Mouse (Mus musculus): ENCODE data around the gene Ube2q2. TPM values are rescaled to one million over a fixed set of nuclear protein-coding genes. Genes with fewer than 3 reads are reported as not detected.
A peak's percentile ranks its signal among the peaks of the same experiment; 100 is the strongest.
"Not testable (repeated sequence)": the region's sequence is repeated elsewhere in the genome, so short reads cannot be mapped to it uniquely, and the experiment has no call there.

Gene Ube2q2
- polyA plus RNA-seq, 1 experiment from 2014 or later, result 24.5 TPM

DNA sequence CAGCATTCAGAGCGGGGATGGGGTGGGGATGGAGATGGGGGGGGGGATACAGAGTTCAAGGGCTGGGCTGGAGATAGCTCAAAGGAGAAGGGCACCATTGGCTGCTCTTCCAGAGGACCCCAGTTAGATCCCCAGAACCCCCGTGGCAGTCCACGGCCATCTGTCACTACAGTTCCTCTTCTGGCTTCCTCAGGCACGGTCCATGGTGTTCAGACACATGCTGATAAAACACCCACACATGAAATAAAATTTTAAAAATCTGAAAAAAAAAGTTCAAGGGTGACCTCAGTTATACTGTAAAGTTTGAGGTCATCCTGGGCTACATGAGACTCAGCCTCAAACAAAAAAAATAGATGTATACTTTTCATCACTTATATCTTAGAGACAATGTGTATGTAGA lies 99.8 kb downstream of the Ube2q2 start:
- Histone ChIP-seq H3K36me3 (ENCODE audit: insufficient read depth, low read length) (no peaks in the 10 kb centered on the region), H3K9me3 (ENCODE audit: low read length) (no peaks in the 10 kb centered on the region), H3K4me1 (ENCODE audit: insufficient read depth, low read depth, low read length) (no peaks in the 10 kb centered on the region), H3K4me2 (replicated peaks; ENCODE audit: low read depth, low read length) (no peak overlapping the region), H3K4me3 (ENCODE audit: low read depth, low read length) (no peak overlapping the region), H3K9ac (replicated peaks; ENCODE audit: low read depth) (no peak overlapping the region), H3K27me3 (replicated peaks; ENCODE audit: insufficient read depth, low read length) (no peaks in the 10 kb centered on the region), H3K27ac (ENCODE audit: low read length) (no peak overlapping the region)
- no peak for ATAC-seq
- TF ChIP-seq EP300 (IDR thresholded peaks at IDR 0.05) (no peak), CTCF (IDR thresholded peaks at IDR 0.05) (no peak)
- DNase-seq (ENCODE audit: low spot score), result no peak
- 81% methylated on average over 4 of the region's 4 CpGs for WGBS

DNA sequence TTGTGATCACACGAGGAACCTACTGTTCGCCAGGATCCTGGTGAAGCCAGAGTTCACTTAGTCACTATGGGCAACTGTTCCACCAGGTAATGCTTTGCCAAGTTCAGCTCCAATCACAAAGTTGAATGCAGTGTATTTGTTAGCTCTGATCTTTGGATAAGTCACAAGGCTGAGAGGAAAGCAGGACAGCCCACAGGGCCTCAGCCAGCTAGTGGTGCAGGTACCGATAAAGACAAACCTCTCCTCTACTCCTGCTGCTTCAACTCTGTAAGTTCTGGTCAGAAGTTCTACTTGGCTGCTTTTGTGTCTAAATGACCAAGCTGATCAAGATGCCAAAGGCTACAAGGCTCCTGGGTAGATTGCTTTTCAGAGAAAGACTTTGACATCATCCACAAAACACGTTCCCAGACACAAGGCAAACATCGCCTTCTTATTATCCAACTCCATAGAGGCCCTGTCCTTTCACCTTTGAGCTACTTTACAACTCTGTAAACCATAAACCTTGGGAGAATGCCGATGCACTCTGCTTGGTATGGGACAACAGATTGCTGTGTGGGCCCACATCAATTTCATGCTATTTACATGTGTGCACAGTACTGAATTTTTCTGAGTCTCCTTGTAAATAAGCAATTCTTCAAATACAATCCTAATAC lies 102.1 kb downstream of the Ube2q2 start:
- no peak for DNase-seq (ENCODE audit: low spot score)
- Histone ChIP-seq H3K27ac (ENCODE audit: low read length) (no peak overlapping the region), H3K4me3 (ENCODE audit: low read depth, low read length) (no peak overlapping the region), H3K4me2 (replicated peaks; ENCODE audit: low read depth, low read length) (no peak overlapping the region), H3K4me1 (ENCODE audit: insufficient read depth, low read depth, low read length) (no peaks in the 10 kb centered on the region), H3K9me3 (ENCODE audit: low read length) (no peaks in the 10 kb centered on the region), H3K9ac (replicated peaks; ENCODE audit: low read depth) (no peak overlapping the region), H3K36me3 (ENCODE audit: insufficient read depth, low read length) (no peaks in the 10 kb centered on the region), H3K27me3 (replicated peaks; ENCODE audit: insufficient read depth, low read length) (no peaks in the 10 kb centered on the region)
- ATAC-seq, result no peak
- TF ChIP-seq CTCF (IDR thresholded peaks at IDR 0.05) (no peak), EP300 (IDR thresholded peaks at IDR 0.05) (no peak)
- WGBS, result 78% methylated on average over 6 of the region's 6 CpGs

DNA sequence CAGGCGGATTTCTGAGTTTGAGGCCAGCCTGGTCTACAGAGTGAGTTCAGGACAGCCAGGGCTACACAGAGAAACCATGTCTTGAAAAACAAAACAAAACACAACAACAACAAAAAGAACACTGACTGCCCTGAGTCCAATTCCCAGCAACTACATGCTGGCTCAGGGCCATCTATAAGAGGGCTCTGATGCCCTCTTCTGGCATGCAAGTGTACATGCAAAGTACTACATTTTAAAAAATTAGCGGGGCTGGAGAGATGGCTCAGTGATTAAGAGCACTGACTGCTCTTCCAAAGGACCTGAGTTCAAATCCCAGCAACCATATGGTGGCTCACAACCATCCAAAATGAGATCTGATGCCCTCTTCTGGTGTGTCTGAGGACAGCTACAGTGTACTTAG lies 103.4 kb downstream of the Ube2q2 start:
- 48% methylated on average over 2 of the region's 2 CpGs for WGBS
- not testable (repeated sequence) for H3K4me2 ChIP-seq (replicated peaks; ENCODE audit: low read depth, low read length); H3K4me1 ChIP-seq (ENCODE audit: insufficient read depth, low read depth, low read length); H3K9me3 ChIP-seq (ENCODE audit: low read length); H3K27me3 ChIP-seq (replicated peaks; ENCODE audit: insufficient read depth, low read length); H3K27ac ChIP-seq (ENCODE audit: low read length); H3K9ac ChIP-seq (replicated peaks; ENCODE audit: low read depth); ATAC-seq; H3K4me3 ChIP-seq (ENCODE audit: low read depth, low read length); H3K36me3 ChIP-seq (ENCODE audit: insufficient read depth, low read length)
- peak; percentile 22 for DNase-seq (ENCODE audit: low spot score)
- peak; percentile 49 for TF ChIP-seq CTCF (IDR thresholded peaks at IDR 0.05)

DNA sequence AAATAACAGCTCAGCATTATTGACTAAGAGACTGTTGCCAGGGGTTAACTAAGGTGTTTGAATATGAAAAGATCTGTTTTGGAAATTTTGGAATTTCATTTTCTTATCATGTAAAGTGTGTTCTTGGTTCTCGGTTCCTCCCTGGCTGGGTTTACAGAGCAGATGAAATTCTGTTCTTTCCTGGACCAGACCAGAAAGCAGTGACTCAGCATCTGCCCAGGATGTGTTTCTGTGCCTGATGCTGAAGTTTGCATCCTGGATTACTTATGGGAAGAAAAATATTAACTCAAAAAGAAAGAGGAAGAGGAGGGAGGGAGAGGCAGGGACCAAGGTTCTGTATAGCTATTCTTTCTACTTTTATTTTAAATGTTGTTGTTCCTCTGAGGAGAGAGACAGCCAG lies 105.2 kb downstream of the Ube2q2 start:
- Histone ChIP-seq H3K4me3 (ENCODE audit: low read depth, low read length) (no peak overlapping the region), H3K36me3 (ENCODE audit: insufficient read depth, low read length) (no peaks in the 10 kb centered on the region), H3K9ac (replicated peaks; ENCODE audit: low read depth) (no peak overlapping the region), H3K4me1 (ENCODE audit: insufficient read depth, low read depth, low read length) (no peaks in the 10 kb centered on the region), H3K9me3 (ENCODE audit: low read length) (no peaks in the 10 kb centered on the region), H3K27ac (ENCODE audit: low read length) (no peak overlapping the region), H3K4me2 (replicated peaks; ENCODE audit: low read depth, low read length) (no peak overlapping the region), H3K27me3 (replicated peaks; ENCODE audit: insufficient read depth, low read length) (no peaks in the 10 kb centered on the region)
- ATAC-seq (no peak), DNase-seq (ENCODE audit: low spot score) (no peak)
- no peak for TF ChIP-seq EP300 (IDR thresholded peaks at IDR 0.05)
- no peak for TF ChIP-seq CTCF (IDR thresholded peaks at IDR 0.05)
- WGBS, result 56% methylated on average over 1 of the region's 1 CpGs

DNA sequence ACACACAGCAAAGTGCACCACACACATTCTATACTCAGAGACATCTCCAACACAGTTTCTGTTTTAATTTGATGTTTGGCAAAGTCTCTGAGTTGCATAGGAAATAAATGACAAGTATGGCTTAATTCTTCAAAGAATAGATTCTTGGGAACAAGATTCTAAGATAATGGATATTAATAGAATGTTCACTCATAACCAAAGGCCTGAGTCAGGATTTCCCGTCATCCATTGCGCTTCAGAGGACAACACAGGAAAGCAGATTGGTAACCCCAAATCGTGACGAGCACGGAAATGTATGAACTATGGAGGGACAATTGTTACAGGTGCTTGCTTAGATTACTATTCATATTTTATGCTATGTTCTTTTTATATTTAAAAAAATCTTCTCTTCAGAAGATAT lies 106.4 kb downstream of the Ube2q2 start:
- Histone ChIP-seq H3K9ac (replicated peaks; ENCODE audit: low read depth) (no peak overlapping the region), H3K4me2 (replicated peaks; ENCODE audit: low read depth, low read length) (no peak overlapping the region), H3K27me3 (replicated peaks; ENCODE audit: insufficient read depth, low read length) (no peaks in the 10 kb centered on the region), H3K36me3 (ENCODE audit: insufficient read depth, low read length) (no peaks in the 10 kb centered on the region), H3K4me1 (ENCODE audit: insufficient read depth, low read depth, low read length) (no peaks in the 10 kb centered on the region), H3K27ac (ENCODE audit: low read length) (no peak overlapping the region), H3K9me3 (ENCODE audit: low read length) (no peaks in the 10 kb centered on the region), H3K4me3 (ENCODE audit: low read depth, low read length) (no peak overlapping the region)
- ATAC-seq, result no peak
- TF ChIP-seq CTCF (IDR thresholded peaks at IDR 0.05), result no peak
- no peak for TF ChIP-seq EP300 (IDR thresholded peaks at IDR 0.05)
- WGBS, result 83% methylated on average over 5 of the region's 5 CpGs
- no peak for DNase-seq (ENCODE audit: low spot score)

- Histone ChIP-seq H3K9me3 (ENCODE audit: low read length) (no peaks in the 10 kb centered on the region), H3K36me3 (ENCODE audit: insufficient read depth, low read length) (no peaks in the 10 kb centered on the region), H3K4me1 (ENCODE audit: insufficient read depth, low read depth, low read length) (no peaks in the 10 kb centered on the region), H3K27ac (ENCODE audit: low read length) (no peak overlapping the region), H3K27me3 (replicated peaks; ENCODE audit: insufficient read depth, low read length) (no peaks in the 10 kb centered on the region), H3K4me3 (ENCODE audit: low read depth, low read length) (no peak overlapping the region), H3K9ac (replicated peaks; ENCODE audit: low read depth) (no peak overlapping the region), H3K4me2 (replicated peaks; ENCODE audit: low read depth, low read length) (no peak overlapping the region)
- 35% methylated on average over 4 of the region's 4 CpGs for WGBS
- no peak for TF ChIP-seq CTCF (IDR thresholded peaks at IDR 0.05)
- ATAC-seq (peak; percentile 52), DNase-seq (ENCODE audit: low spot score) (peak; percentile 64)
Measured at GRCm38 (mm10) chr9:55255604-55256003, 107.0 kb downstream of the Ube2q2 start.

GRCm38 (mm10) chr9:55257105-55257504 lies 108.5 kb downstream of the Ube2q2 start:
- 83% methylated on average over 2 of the region's 2 CpGs for WGBS
- DNase-seq (ENCODE audit: low spot score), result no peak
- no peaks in the 10 kb centered on the region for H3K4me1 ChIP-seq (ENCODE audit: insufficient read depth, low read depth, low read length)
- no peak overlapping the region for H3K9ac ChIP-seq (replicated peaks; ENCODE audit: low read depth)
- H3K27ac ChIP-seq (ENCODE audit: low read length), result no peak overlapping the region
- no peak overlapping the region for H3K4me3 ChIP-seq (ENCODE audit: low read depth, low read length)
- H3K27me3 ChIP-seq (replicated peaks; ENCODE audit: insufficient read depth, low read length), result no peaks in the 10 kb centered on the region
- no peak for ATAC-seq
- H3K9me3 ChIP-seq (ENCODE audit: low read length), result no peaks in the 10 kb centered on the region
- TF ChIP-seq EP300 (IDR thresholded peaks at IDR 0.05), result no peak
- no peak for TF ChIP-seq CTCF (IDR thresholded peaks at IDR 0.05)
- no peaks in the 10 kb centered on the region for H3K36me3 ChIP-seq (ENCODE audit: insufficient read depth, low read length)
- no peak overlapping the region for H3K4me2 ChIP-seq (replicated peaks; ENCODE audit: low read depth, low read length)

Other genes with a start within 250 kb of the Ube2q2 start
- 3.1 and 3.7 TPM in 2 replicates for gene Hykk, start 231.6 kb upstream of the Ube2q2 start, polyA plus RNA-seq (2015; fragmentation: Nextera tagmentation; extraction: Ambion mirVana)
- gene Psma4, start 198.1 kb upstream of the Ube2q2 start, polyA plus RNA-seq (2015; fragmentation: Nextera tagmentation; extraction: Ambion mirVana), result 176 and 181 TPM in 2 replicates
- gene AY074887, start 197.9 kb upstream of the Ube2q2 start, polyA plus RNA-seq (2015; fragmentation: Nextera tagmentation; extraction: Ambion mirVana), result 0.74 and 0.75 TPM in 2 replicates
- 0.05 TPM in 1 of 2 replicates, not detected in the other for gene Chrna5, start 168.0 kb upstream of the Ube2q2 start, polyA plus RNA-seq (2015; fragmentation: Nextera tagmentation; extraction: Ambion mirVana)
- 0.05 and 0.06 TPM in 2 replicates for gene Chrna3, start 122.3 kb upstream of the Ube2q2 start, polyA plus RNA-seq (2015; fragmentation: Nextera tagmentation; extraction: Ambion mirVana)
- gene Chrnb4, start 100.1 kb upstream of the Ube2q2 start, polyA plus RNA-seq (2015; fragmentation: Nextera tagmentation; extraction: Ambion mirVana), result 0.08 and 0.10 TPM in 2 replicates
- 27.4 and 34.0 TPM in 2 replicates for gene Fbxo22, start 60.1 kb downstream of the Ube2q2 start, polyA plus RNA-seq (2015; fragmentation: Nextera tagmentation; extraction: Ambion mirVana)
- gene Nrg4, start 178.0 kb downstream of the Ube2q2 start, polyA plus RNA-seq (2015; fragmentation: Nextera tagmentation; extraction: Ambion mirVana), result 1.2 and 1.4 TPM in 2 replicates
- 0.05 and 0.07 TPM in 2 replicates for gene Tmem266, start 178.1 kb downstream of the Ube2q2 start, polyA plus RNA-seq (2015; fragmentation: Nextera tagmentation; extraction: Ambion mirVana)

All from lung, postnatal 0 days (tissue).